Mouse (Mus musculus) lung, adult 2 months (tissue): ENCODE measurements around the gene Csta1.
"Not testable (repeated sequence)": the region's sequence is repeated elsewhere in the genome, so short reads cannot be mapped to it uniquely, and the experiment has no call there.

Experiments used
- CTCF ChIP-seq: fragments of 200-500 bp; IDR thresholded peaks from 2 replicates; pipeline ENCODE4 v1.5.1; 2011; ENCODE audit warnings: mild to moderate bottlenecking, low read length, control low read depth; ENCODE audit not compliant: insufficient read depth
- POLR2A ChIP-seq: fragments of 200-500 bp; IDR thresholded peaks from 2 replicates; pipeline ENCODE4 v1.6.1; 2011; ENCODE audit warnings: low read depth, mild to moderate bottlenecking, control low read depth, low read length, borderline replicate concordance; ENCODE audit errors: extremely low read depth

GRCm38 (mm10) chr16:36115751-36116150 is 15.3 kb downstream of the Csta1 start:
- TF ChIP-seq CTCF, POLR2A: not testable (repeated sequence)
